Comparison of ENCODE assay signal across 17 mouse cellular contexts in the genomic region with DNA sequence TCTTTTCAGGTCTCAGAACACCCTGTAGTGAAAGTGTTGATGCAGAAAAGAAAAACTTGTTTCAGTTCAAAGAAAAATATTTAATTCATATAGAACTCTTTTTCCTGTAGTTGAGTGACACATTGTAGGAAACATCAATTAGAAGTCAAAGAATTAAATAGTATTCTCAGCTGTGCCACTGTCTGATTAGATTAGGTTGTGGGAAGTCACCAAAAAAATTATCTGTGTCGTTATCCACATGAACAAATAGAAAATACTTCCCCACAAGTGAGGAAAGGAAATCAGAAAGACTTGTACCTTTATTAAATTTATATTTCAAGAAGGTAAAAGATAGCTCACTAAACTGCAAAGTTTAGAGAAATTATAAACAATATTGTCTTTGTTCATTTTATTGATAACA.
DNase-seq lines count a peak whose midpoint lies in the region; TF ChIP-seq lines count a peak whose summit lies in the region.
"Had no signal": no experiment of that assay in that cellular context is flagged by ENCODE, and none has a peak within 500 bp of the region (broad histone marks: within the 10 kb centered on the region; RNA-seq: fewer than 3 reads in every experiment).

No protein-coding gene starts in this region.

- H3K4me3 ChIP-seq in MEL (ENCODE audit: control insufficient read depth in 1 of 2, insufficient read depth in 1 of 2, low read depth in 2 of 2, low read length in 2 of 2) = no peak overlapping the region

- TF ChIP-seq POLR2A in MEL (IDR thresholded peaks at IDR 0.05; ENCODE audit: control insufficient read depth in 1 of 2, insufficient read depth in 1 of 2, low read depth in 1 of 2, low read length in 2 of 2, poor library complexity in 1 of 2) = no peak

- H3K27ac ChIP-seq in MEL (ENCODE audit: control insufficient read depth, low read depth, low read length) = no peak overlapping the region

- H3K27me3 ChIP-seq in MEL (ENCODE audit: control insufficient read depth in 1 of 2, insufficient read depth in 2 of 2, low read length in 2 of 2) = no peaks in the 10 kb centered on the region
- H3K27me3 ChIP-seq: CH12.LX, Patski had no signal

- TF ChIP-seq EP300 in MEL (IDR thresholded peaks at IDR 0.05; ENCODE audit: low read depth in 1 of 2, low read length in 2 of 2) = peak; percentile 50 to 69; a peak in 3 of 4 replicates

- no peaks in the 10 kb centered on the region; a peak in 1 of 4 replicates for H3K36me3 ChIP-seq in MEL (ENCODE audit: control insufficient read depth in 1 of 2, insufficient read depth in 2 of 2, low read length in 2 of 2)
- H3K36me3 ChIP-seq: G1E had no signal

- no peak for TF ChIP-seq RAD21 in MEL (IDR thresholded peaks at IDR 0.05; ENCODE audit: low read depth, low read length)

- no peak overlapping the region for H3K9ac ChIP-seq in MEL (ENCODE audit: control insufficient read depth, low read depth, low read length, poor library complexity, severe bottlenecking)

- TF ChIP-seq CTCF in MEL (IDR thresholded peaks at IDR 0.05 in 2 of 3, conservative IDR thresholded peaks at IDR 0.05 in 1 of 3; ENCODE audit: control insufficient read depth in 1 of 3, insufficient read depth in 1 of 3, low read depth in 2 of 3, low read length in 3 of 3, poor library complexity in 1 of 3, severe bottlenecking in 1 of 3) = no peak

- DNase-seq in MEL (ENCODE audit: low read depth, low spot score) = peak; percentile 7
- DNase-seq in liver = no peak
- DNase-seq: adrenal gland, adult 2 months; adrenal gland, adult 8-10 months; adrenal gland, postnatal 10 days; adrenal gland, postnatal 14 days; adrenal gland, postnatal 25 days; adrenal gland, postnatal 36 days; B cell, adult 2 months; cerebellum, adult 11 months; cerebellum, adult 11-12 months; cerebellum, adult 18-20 months; cerebellum, adult 2 months; cerebellum, adult 8-10 months had no signal

- H3K9me3 ChIP-seq in MEL (replicated peaks; ENCODE audit: insufficient read depth, low read length) = no peaks in the 10 kb centered on the region

- no peaks in the 10 kb centered on the region for H3K79me2 ChIP-seq in MEL (ENCODE audit: control insufficient read depth, insufficient read depth, low read length, poor library complexity)

- H3K4me1 ChIP-seq in MEL (ENCODE audit: control insufficient read depth in 1 of 2, insufficient read depth in 2 of 2, low read length in 2 of 2) = no peaks in the 10 kb centered on the region

TF ChIP-seq in MEL, 35 proteins besides CTCF, POLR2A, EP300 and RAD21:
- TF ChIP-seq ETS1 (IDR thresholded peaks at IDR 0.05; ENCODE audit: low read depth, low read length) (peak; percentile 65), MAFK (IDR thresholded peaks at IDR 0.05; ENCODE audit: borderline replicate concordance, low read depth, low read length) (no peak), TCF12 (IDR thresholded peaks at IDR 0.05; ENCODE audit: low read depth, low read length) (peak; percentile 24; the same call in 1 of the 2 replicates), RCOR1 (IDR thresholded peaks at IDR 0.05; ENCODE audit: low read depth, low read length) (peak; percentile 48; the same call in 1 of the 2 replicates), POLR2AphosphoS5 (IDR thresholded peaks at IDR 0.05; ENCODE audit: borderline replicate concordance, low read depth, low read length) (no peak), MAZ (IDR thresholded peaks at IDR 0.05; ENCODE audit: low read depth, low read length) (no peak), HCFC1 (IDR thresholded peaks at IDR 0.05; ENCODE audit: low read depth, low read length) (no peak), GATA1 (IDR thresholded peaks at IDR 0.05; ENCODE audit: low read depth, low read length) (peak; percentile 59; the same call in 1 of the 2 replicates), ZNF384 (IDR thresholded peaks at IDR 0.05; ENCODE audit: low read depth, low read length) (peak; percentile 54; the same call in 1 of the 2 replicates)
